Mouse (Mus musculus): Measurements from ENCODE around the gene Mars2.

GRCm38 (mm10) chr1:55236487-55236886, 490 bp upstream of the Mars2 start:
- no peak for TF ChIP-seq CTCF (IDR thresholded peaks at IDR 0.05; ENCODE audit: low read depth, low read length)
- no peak for TF ChIP-seq POLR2A (IDR thresholded peaks at IDR 0.05; ENCODE audit: extremely low read depth, insufficient read depth, low read length)
